Mouse (Mus musculus) liver, postnatal 0 days (tissue): ENCODE results near the gene Tmem94.

Source experiments
- CTCF ChIP-seq: sonication (generic); IDR thresholded peaks from 2 replicates; pipeline ENCODE4 v1.5.1; 2016; ENCODE audit warnings: antibody characterized with exemption, low read depth
- EP300 ChIP-seq: IDR thresholded peaks from 2 replicates; pipeline ENCODE4 v1.6.1; 2016; ENCODE audit warnings: antibody characterized with exemption, low read depth, mild to moderate bottlenecking

DNA sequence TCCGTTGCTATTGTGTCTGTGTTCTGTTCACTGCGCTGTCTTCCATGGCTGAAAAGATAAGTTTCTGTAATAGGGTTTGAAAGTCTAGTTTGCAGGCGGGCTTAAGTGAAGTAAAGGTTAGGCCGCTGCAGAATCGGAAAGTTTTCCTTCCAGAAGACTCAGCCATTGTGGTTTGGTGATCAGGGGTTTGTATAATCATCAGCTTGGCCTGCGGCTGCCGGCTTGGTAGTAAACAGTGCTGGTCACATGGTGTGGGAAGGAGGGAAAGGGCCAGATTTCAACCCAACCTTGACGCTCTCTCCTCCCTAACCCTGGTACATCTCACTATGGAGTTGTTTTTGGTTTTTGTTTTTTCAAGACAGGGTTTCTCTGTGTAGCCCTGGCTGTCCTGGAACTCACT, 1.7 kb downstream of the Tmem94 start:
- no peak for TF ChIP-seq CTCF
- no peak for TF ChIP-seq EP300
